Mouse (Mus musculus): ENCODE measurements around the gene Zfp326. TPM values are rescaled to one million over a fixed set of nuclear protein-coding genes. Genes with fewer than 3 reads are reported as not detected.

The Zfp326 gene
- polyA plus RNA-seq, 1 experiment = 42.6 TPM

DNA sequence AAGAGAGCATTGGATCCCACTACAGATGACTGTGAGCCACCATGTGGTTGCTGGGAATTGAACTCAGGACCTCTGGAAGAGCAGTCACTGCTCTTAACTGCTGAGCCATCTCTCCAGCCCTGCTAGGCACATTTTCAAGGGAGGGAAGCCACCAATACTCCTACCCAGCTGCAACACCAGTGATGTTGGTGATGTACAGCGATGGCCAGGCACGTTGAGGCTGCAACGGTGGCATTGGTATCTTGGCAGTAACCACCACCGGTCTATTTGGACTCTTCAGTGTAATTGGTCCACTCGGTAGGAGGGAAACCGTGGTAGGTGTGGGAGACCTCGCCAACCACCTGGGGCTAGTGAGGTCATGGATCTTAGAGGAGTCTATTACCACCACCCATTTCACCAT, 6.6 kb upstream of the Zfp326 start:
- Histone ChIP-seq H3K9ac (ENCODE audit: low read depth, poor library complexity, severe bottlenecking) (no peak overlapping the region), H3K4me3 (ENCODE audit: low read depth, low read length) (no peak overlapping the region), H3K27ac (ENCODE audit: insufficient read depth, low read length) (no peak overlapping the region), H3K27me3 (ENCODE audit: control insufficient read depth, insufficient read depth, low read length, poor library complexity, severe bottlenecking) (no peaks in the 10 kb centered on the region), H3K9me3 (replicated peaks; ENCODE audit: control insufficient read depth, insufficient read depth, low read length, poor library complexity, severe bottlenecking) (0 out of 2 replicates have a peak, but pooled peaks cover 2% of the 10 kb centered on the region), H3K4me1 (ENCODE audit: control insufficient read depth, insufficient read depth, low read length) (no peaks in the 10 kb centered on the region), H3K36me3 (ENCODE audit: control insufficient read depth, insufficient read depth, low read length, poor library complexity, severe bottlenecking) (no peaks in the 10 kb centered on the region)
- TF ChIP-seq CTCF (IDR thresholded peaks at IDR 0.05; ENCODE audit: low read depth, low read length) (no peak), POLR2A (IDR thresholded peaks at IDR 0.05; ENCODE audit: insufficient read depth, low read length) (no peak), EP300 (IDR thresholded peaks at IDR 0.05; ENCODE audit: insufficient read depth, low read depth, low read length) (no peak)

DNA sequence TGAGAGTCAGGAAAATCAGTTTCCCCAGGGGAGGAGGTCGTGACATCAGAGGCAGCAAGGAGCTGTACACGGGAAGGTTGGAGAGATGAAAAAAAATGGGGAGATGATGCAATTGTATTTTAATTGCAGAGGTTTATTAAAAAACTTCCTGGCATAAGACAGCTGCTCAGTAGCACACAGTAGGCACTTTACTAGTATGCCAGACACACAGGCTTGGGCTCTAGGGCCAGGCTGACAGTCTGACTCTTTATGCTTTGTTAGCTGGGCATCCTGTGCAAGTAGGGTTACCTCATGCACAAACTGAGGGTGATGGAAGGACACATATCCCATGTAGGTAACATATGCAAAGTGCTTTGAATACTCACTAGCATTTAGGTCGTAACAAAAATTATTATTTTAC, 5.2 kb upstream of the Zfp326 start:
- H3K27ac ChIP-seq (ENCODE audit: insufficient read depth, low read length) = no peak overlapping the region
- H3K9ac ChIP-seq (ENCODE audit: low read depth, poor library complexity, severe bottlenecking) = no peak overlapping the region
- no peaks in the 10 kb centered on the region for H3K27me3 ChIP-seq (ENCODE audit: control insufficient read depth, insufficient read depth, low read length, poor library complexity, severe bottlenecking)
- TF ChIP-seq EP300 (IDR thresholded peaks at IDR 0.05; ENCODE audit: insufficient read depth, low read depth, low read length) (no peak), CTCF (IDR thresholded peaks at IDR 0.05; ENCODE audit: low read depth, low read length) (no peak), POLR2A (IDR thresholded peaks at IDR 0.05; ENCODE audit: insufficient read depth, low read length) (no peak)
- no peak overlapping the region for H3K4me3 ChIP-seq (ENCODE audit: low read depth, low read length)
- H3K4me1 ChIP-seq (ENCODE audit: control insufficient read depth, insufficient read depth, low read length) = peaks cover 2% of the 10 kb centered on the region
- no peaks in the 10 kb centered on the region for H3K36me3 ChIP-seq (ENCODE audit: control insufficient read depth, insufficient read depth, low read length, poor library complexity, severe bottlenecking)
- H3K9me3 ChIP-seq (replicated peaks; ENCODE audit: control insufficient read depth, insufficient read depth, low read length, poor library complexity, severe bottlenecking) = 0 out of 2 replicates have a peak, but pooled peaks cover 2% of the 10 kb centered on the region

DNA sequence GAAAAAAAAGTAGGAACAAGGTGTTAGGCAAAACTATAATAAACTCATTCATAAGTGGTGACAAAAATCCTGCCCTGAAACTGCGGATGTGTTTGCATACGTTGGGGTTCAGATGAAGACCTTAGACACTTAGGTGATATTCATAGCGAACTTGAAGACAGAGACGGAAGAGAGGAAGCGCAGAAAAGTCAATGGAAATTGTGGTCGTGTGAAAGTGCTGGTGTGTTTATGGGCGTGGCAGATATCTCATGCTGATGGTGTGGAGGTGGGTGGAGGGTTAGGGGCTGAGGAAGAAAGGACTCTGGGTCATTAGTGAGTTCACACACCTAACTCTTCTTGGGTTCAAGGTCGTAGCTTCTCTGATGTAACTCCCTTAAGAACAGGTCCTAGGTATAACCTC, 4.2 kb upstream of the Zfp326 start:
- no peak overlapping the region for H3K9ac ChIP-seq (ENCODE audit: low read depth, poor library complexity, severe bottlenecking)
- no peak overlapping the region for H3K4me3 ChIP-seq (ENCODE audit: low read depth, low read length)
- H3K27me3 ChIP-seq (ENCODE audit: control insufficient read depth, insufficient read depth, low read length, poor library complexity, severe bottlenecking) = no peaks in the 10 kb centered on the region
- 0 out of 2 replicates have a peak, but pooled peaks cover 2% of the 10 kb centered on the region for H3K9me3 ChIP-seq (replicated peaks; ENCODE audit: control insufficient read depth, insufficient read depth, low read length, poor library complexity, severe bottlenecking)
- no peaks in the 10 kb centered on the region for H3K36me3 ChIP-seq (ENCODE audit: control insufficient read depth, insufficient read depth, low read length, poor library complexity, severe bottlenecking)
- TF ChIP-seq CTCF (IDR thresholded peaks at IDR 0.05; ENCODE audit: low read depth, low read length) = no peak
- TF ChIP-seq POLR2A (IDR thresholded peaks at IDR 0.05; ENCODE audit: insufficient read depth, low read length) = no peak
- TF ChIP-seq EP300 (IDR thresholded peaks at IDR 0.05; ENCODE audit: insufficient read depth, low read depth, low read length) = no peak
- H3K4me1 ChIP-seq (ENCODE audit: control insufficient read depth, insufficient read depth, low read length) = peaks cover 2% of the 10 kb centered on the region
- no peak overlapping the region for H3K27ac ChIP-seq (ENCODE audit: insufficient read depth, low read length)

DNA sequence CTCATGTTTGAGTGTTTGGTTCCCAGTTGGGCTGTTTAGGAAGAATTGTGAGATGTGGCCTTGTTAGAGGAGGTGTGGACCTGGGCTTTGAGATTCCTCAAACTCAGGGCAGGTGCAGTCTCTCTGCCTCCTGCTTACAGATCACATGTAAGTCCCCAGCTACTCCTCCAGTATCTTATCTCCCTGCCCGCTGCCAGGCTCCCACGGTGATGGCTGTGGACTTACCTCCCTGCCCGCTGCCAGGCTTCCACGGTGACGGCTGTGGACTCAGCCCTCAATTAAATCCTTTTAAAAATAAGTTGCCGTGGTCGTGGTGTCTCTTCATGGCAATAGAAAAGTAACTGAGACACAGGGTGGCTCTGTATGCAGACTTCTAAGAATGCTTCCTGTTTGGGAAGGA, 3.4 kb upstream of the Zfp326 start:
- Histone ChIP-seq H3K9ac (ENCODE audit: low read depth, poor library complexity, severe bottlenecking) (no peak overlapping the region), H3K4me1 (ENCODE audit: control insufficient read depth, insufficient read depth, low read length) (peaks cover 2% of the 10 kb centered on the region), H3K9me3 (replicated peaks; ENCODE audit: control insufficient read depth, insufficient read depth, low read length, poor library complexity, severe bottlenecking) (0 out of 2 replicates have a peak, but pooled peaks cover 2% of the 10 kb centered on the region), H3K27me3 (ENCODE audit: control insufficient read depth, insufficient read depth, low read length, poor library complexity, severe bottlenecking) (no peaks in the 10 kb centered on the region), H3K27ac (ENCODE audit: insufficient read depth, low read length) (no peak overlapping the region), H3K36me3 (ENCODE audit: control insufficient read depth, insufficient read depth, low read length, poor library complexity, severe bottlenecking) (no peaks in the 10 kb centered on the region), H3K4me3 (ENCODE audit: low read depth, low read length) (no peak overlapping the region)
- TF ChIP-seq EP300 (IDR thresholded peaks at IDR 0.05; ENCODE audit: insufficient read depth, low read depth, low read length) (no peak), POLR2A (IDR thresholded peaks at IDR 0.05; ENCODE audit: insufficient read depth, low read length) (no peak), CTCF (IDR thresholded peaks at IDR 0.05; ENCODE audit: low read depth, low read length) (no peak)

DNA sequence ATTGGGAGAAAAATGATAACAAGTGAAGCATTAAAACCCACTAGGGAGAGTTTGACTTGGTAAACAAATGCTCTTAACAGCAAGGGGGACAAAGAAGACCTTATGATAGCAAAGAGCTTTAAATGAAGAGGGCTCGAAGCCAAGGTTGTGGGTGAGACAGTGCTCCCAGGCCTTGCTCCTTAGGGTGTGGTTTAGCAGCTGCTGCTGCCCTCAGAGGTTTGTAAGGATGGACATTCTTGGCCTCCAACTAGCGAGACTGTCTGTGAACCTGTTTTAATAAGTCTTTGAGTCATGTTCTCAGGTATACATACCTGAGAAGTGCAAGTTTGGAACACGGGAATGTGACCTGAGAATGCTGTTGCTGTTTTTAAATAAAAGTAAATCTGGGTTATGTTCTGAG, 2.6 kb upstream of the Zfp326 start:
- Histone ChIP-seq H3K36me3 (ENCODE audit: control insufficient read depth, insufficient read depth, low read length, poor library complexity, severe bottlenecking) (no peaks in the 10 kb centered on the region), H3K9me3 (replicated peaks; ENCODE audit: control insufficient read depth, insufficient read depth, low read length, poor library complexity, severe bottlenecking) (0 out of 2 replicates have a peak, but pooled peaks cover 2% of the 10 kb centered on the region), H3K9ac (ENCODE audit: low read depth, poor library complexity, severe bottlenecking) (no peak overlapping the region), H3K4me1 (ENCODE audit: control insufficient read depth, insufficient read depth, low read length) (peaks cover 2% of the 10 kb centered on the region), H3K27ac (ENCODE audit: insufficient read depth, low read length) (no peak overlapping the region), H3K27me3 (ENCODE audit: control insufficient read depth, insufficient read depth, low read length, poor library complexity, severe bottlenecking) (no peaks in the 10 kb centered on the region), H3K4me3 (ENCODE audit: low read depth, low read length) (no peak overlapping the region)
- no peak for TF ChIP-seq CTCF (IDR thresholded peaks at IDR 0.05; ENCODE audit: low read depth, low read length)
- no peak for TF ChIP-seq EP300 (IDR thresholded peaks at IDR 0.05; ENCODE audit: insufficient read depth, low read depth, low read length)
- TF ChIP-seq POLR2A (IDR thresholded peaks at IDR 0.05; ENCODE audit: insufficient read depth, low read length) = no peak

DNA sequence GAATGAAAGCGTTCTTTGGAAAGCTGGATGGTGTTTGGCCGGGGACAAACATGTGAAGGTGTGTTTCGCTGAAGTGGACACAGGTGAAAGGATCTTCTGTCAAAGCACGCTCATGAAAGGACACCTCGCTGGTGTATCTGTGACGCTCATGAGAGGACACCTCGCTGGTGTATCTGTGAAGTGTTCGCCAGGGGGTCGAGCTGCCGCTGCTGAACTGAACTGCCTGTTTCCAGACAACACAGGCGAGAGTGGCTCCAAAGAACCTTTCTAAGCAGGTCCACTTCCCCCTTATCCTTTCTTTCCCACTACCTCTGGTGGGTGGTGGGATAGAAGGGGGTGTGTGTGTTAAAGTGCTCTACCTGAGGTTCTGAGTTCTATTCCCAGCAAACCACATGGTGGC, 1.9 kb upstream of the Zfp326 start:
- H3K9ac ChIP-seq (ENCODE audit: low read depth, poor library complexity, severe bottlenecking) = no peak overlapping the region
- TF ChIP-seq CTCF (IDR thresholded peaks at IDR 0.05; ENCODE audit: low read depth, low read length) = no peak
- TF ChIP-seq POLR2A (IDR thresholded peaks at IDR 0.05; ENCODE audit: insufficient read depth, low read length) = no peak
- no peak for TF ChIP-seq EP300 (IDR thresholded peaks at IDR 0.05; ENCODE audit: insufficient read depth, low read depth, low read length)
- peaks cover 2% of the 10 kb centered on the region for H3K4me1 ChIP-seq (ENCODE audit: control insufficient read depth, insufficient read depth, low read length)
- no peaks in the 10 kb centered on the region for H3K27me3 ChIP-seq (ENCODE audit: control insufficient read depth, insufficient read depth, low read length, poor library complexity, severe bottlenecking)
- no peak overlapping the region for H3K4me3 ChIP-seq (ENCODE audit: low read depth, low read length)
- no peak overlapping the region for H3K27ac ChIP-seq (ENCODE audit: insufficient read depth, low read length)
- no peaks in the 10 kb centered on the region for H3K9me3 ChIP-seq (replicated peaks; ENCODE audit: control insufficient read depth, insufficient read depth, low read length, poor library complexity, severe bottlenecking)
- H3K36me3 ChIP-seq (ENCODE audit: control insufficient read depth, insufficient read depth, low read length, poor library complexity, severe bottlenecking) = no peaks in the 10 kb centered on the region
